Mouse (Mus musculus): ENCODE results near the gene Mob3c. TPM values are rescaled to one million over a fixed set of nuclear protein-coding genes. Genes with fewer than 3 reads are reported as not detected.

Gene Mob3c
- polyA plus RNA-seq, 1 experiment from 2014 or later = 12.1 TPM

GRCm38 (mm10) chr4:115869512-115870210, 41.8 kb downstream of the Mob3c start:
- Histone ChIP-seq H3K4me1 (ENCODE audit: control insufficient read depth, insufficient read depth, low read length) (0 out of 2 replicates have a peak, but pooled peaks cover 3% of the 10 kb centered on the region), H3K9me3 (ENCODE audit: control insufficient read depth, low read depth, low read length) (no peaks in the 10 kb centered on the region), H3K9ac (replicated peaks; ENCODE audit: low read depth, low read length) (no peak overlapping the region), H3K36me3 (ENCODE audit: control insufficient read depth, insufficient read depth, low read length) (no peaks in the 10 kb centered on the region; the same call in 1 of the 2 replicates), H3K4me3 (ENCODE audit: low read depth, low read length) (no peak overlapping the region), H3K27me3 (ENCODE audit: control insufficient read depth, insufficient read depth, low read length) (no peaks in the 10 kb centered on the region), H3K4me2 (replicated peaks; ENCODE audit: low read depth, low read length) (no peak overlapping the region), H3K27ac (ENCODE audit: low read length) (no peak overlapping the region)
- WGBS = 45% methylated on average over 16 of the region's 16 CpGs
- no peak for ATAC-seq (ENCODE audit: insufficient number of reproducible peaks, insufficient read depth, low FRiP score, low read depth)

- H3K27me3 ChIP-seq (ENCODE audit: control insufficient read depth, insufficient read depth, low read length) = no peaks in the 10 kb centered on the region
- 92% methylated on average over 3 of the region's 3 CpGs for WGBS
- H3K9ac ChIP-seq (replicated peaks; ENCODE audit: low read depth, low read length) = no peak overlapping the region
- no peaks in the 10 kb centered on the region; the same call in 1 of the 2 replicates for H3K36me3 ChIP-seq (ENCODE audit: control insufficient read depth, insufficient read depth, low read length)
- no peaks in the 10 kb centered on the region for H3K4me1 ChIP-seq (ENCODE audit: control insufficient read depth, insufficient read depth, low read length)
- H3K4me2 ChIP-seq (replicated peaks; ENCODE audit: low read depth, low read length) = no peak overlapping the region
- H3K27ac ChIP-seq (ENCODE audit: low read length) = no peak overlapping the region
- no peaks in the 10 kb centered on the region for H3K9me3 ChIP-seq (ENCODE audit: control insufficient read depth, low read depth, low read length)
- ATAC-seq (ENCODE audit: insufficient number of reproducible peaks, insufficient read depth, low FRiP score, low read depth) = no peak
- H3K4me3 ChIP-seq (ENCODE audit: low read depth, low read length) = no peak overlapping the region
Measured at GRCm38 (mm10) chr4:115873231-115873630, 45.3 kb downstream of the Mob3c start.

DNA sequence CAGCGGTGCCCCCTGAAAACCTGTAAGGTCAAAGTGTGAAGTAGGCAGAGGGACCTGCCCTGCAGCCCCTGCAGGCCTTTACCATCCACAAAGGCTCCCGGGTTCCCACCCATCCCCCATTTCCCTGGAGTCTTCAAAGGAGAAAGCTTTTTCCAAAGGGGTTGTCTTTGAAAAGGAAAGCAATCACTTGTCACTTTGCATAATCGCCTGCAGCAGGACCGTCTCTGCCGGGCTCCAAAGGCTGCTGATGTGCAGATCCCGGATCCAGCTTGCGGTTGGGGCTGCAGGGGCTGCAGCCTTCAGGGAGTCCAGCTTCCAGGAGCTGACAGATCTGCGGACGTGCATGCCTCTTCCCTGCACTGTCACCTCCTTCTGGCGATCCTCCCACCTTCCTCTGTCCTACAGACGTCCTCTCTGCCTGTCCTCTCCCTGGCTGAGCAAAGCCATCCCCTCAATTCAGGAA, 50.4 kb downstream of the Mob3c start:
- Histone ChIP-seq H3K9ac (replicated peaks; ENCODE audit: low read depth, low read length) (no peak overlapping the region), H3K4me2 (replicated peaks; ENCODE audit: low read depth, low read length) (no peak overlapping the region), H3K36me3 (ENCODE audit: control insufficient read depth, insufficient read depth, low read length) (no peaks in the 10 kb centered on the region; the same call in 1 of the 2 replicates), H3K27ac (ENCODE audit: low read length) (no peak overlapping the region), H3K4me1 (ENCODE audit: control insufficient read depth, insufficient read depth, low read length) (no peaks in the 10 kb centered on the region), H3K9me3 (ENCODE audit: control insufficient read depth, low read depth, low read length) (no peaks in the 10 kb centered on the region), H3K4me3 (ENCODE audit: low read depth, low read length) (no peak overlapping the region), H3K27me3 (ENCODE audit: control insufficient read depth, insufficient read depth, low read length) (no peaks in the 10 kb centered on the region)
- 10% methylated on average over 11 of the region's 11 CpGs for WGBS
- ATAC-seq (ENCODE audit: insufficient number of reproducible peaks, insufficient read depth, low FRiP score, low read depth) = no peak

- Histone ChIP-seq H3K4me2 (replicated peaks; ENCODE audit: low read depth, low read length) (no peak overlapping the region), H3K4me3 (ENCODE audit: low read depth, low read length) (no peak overlapping the region), H3K4me1 (ENCODE audit: control insufficient read depth, insufficient read depth, low read length) (no peaks in the 10 kb centered on the region), H3K9ac (replicated peaks; ENCODE audit: low read depth, low read length) (no peak overlapping the region), H3K36me3 (ENCODE audit: control insufficient read depth, insufficient read depth, low read length) (no peaks in the 10 kb centered on the region), H3K9me3 (ENCODE audit: control insufficient read depth, low read depth, low read length) (no peaks in the 10 kb centered on the region), H3K27me3 (ENCODE audit: control insufficient read depth, insufficient read depth, low read length) (no peaks in the 10 kb centered on the region), H3K27ac (ENCODE audit: low read length) (no peak overlapping the region)
- WGBS = 41% methylated on average over 9 of the region's 9 CpGs
- ATAC-seq (ENCODE audit: insufficient number of reproducible peaks, insufficient read depth, low FRiP score, low read depth) = no peak
Measured at GRCm38 (mm10) chr4:115878828-115879227, 50.9 kb downstream of the Mob3c start.

- no peak overlapping the region for H3K9ac ChIP-seq (replicated peaks; ENCODE audit: low read depth, low read length)
- H3K4me2 ChIP-seq (replicated peaks; ENCODE audit: low read depth, low read length) = no peak overlapping the region
- no peaks in the 10 kb centered on the region for H3K4me1 ChIP-seq (ENCODE audit: control insufficient read depth, insufficient read depth, low read length)
- ATAC-seq (ENCODE audit: insufficient number of reproducible peaks, insufficient read depth, low FRiP score, low read depth) = no peak
- H3K36me3 ChIP-seq (ENCODE audit: control insufficient read depth, insufficient read depth, low read length) = no peaks in the 10 kb centered on the region
- no peak overlapping the region for H3K4me3 ChIP-seq (ENCODE audit: low read depth, low read length)
- WGBS = 0% methylated on average over 1 of the region's 1 CpGs
- no peaks in the 10 kb centered on the region for H3K9me3 ChIP-seq (ENCODE audit: control insufficient read depth, low read depth, low read length)
- no peaks in the 10 kb centered on the region for H3K27me3 ChIP-seq (ENCODE audit: control insufficient read depth, insufficient read depth, low read length)
- H3K27ac ChIP-seq (ENCODE audit: low read length) = no peak overlapping the region
Measured at GRCm38 (mm10) chr4:115881183-115881582, 53.3 kb downstream of the Mob3c start.

- Histone ChIP-seq H3K36me3 (ENCODE audit: control insufficient read depth, insufficient read depth, low read length) (no peaks in the 10 kb centered on the region), H3K4me1 (ENCODE audit: control insufficient read depth, insufficient read depth, low read length) (no peaks in the 10 kb centered on the region), H3K27ac (ENCODE audit: low read length) (no peak overlapping the region), H3K9me3 (ENCODE audit: control insufficient read depth, low read depth, low read length) (no peaks in the 10 kb centered on the region), H3K4me2 (replicated peaks; ENCODE audit: low read depth, low read length) (no peak overlapping the region), H3K27me3 (ENCODE audit: control insufficient read depth, insufficient read depth, low read length) (no peaks in the 10 kb centered on the region), H3K4me3 (ENCODE audit: low read depth, low read length) (no peak overlapping the region), H3K9ac (replicated peaks; ENCODE audit: low read depth, low read length) (no peak overlapping the region)
- 55% methylated on average over 4 of the region's 4 CpGs for WGBS
- ATAC-seq (ENCODE audit: insufficient number of reproducible peaks, insufficient read depth, low FRiP score, low read depth) = no peak
Measured at GRCm38 (mm10) chr4:115882195-115882594, 54.3 kb downstream of the Mob3c start.

- Histone ChIP-seq H3K9ac (replicated peaks; ENCODE audit: low read depth, low read length) (no peak within 1 kb of the TSS), H3K9me3 (ENCODE audit: control insufficient read depth, low read depth, low read length) (no peaks in the 10 kb centered on the region), H3K27me3 (ENCODE audit: control insufficient read depth, insufficient read depth, low read length) (no peaks in the 10 kb centered on the region), H3K36me3 (ENCODE audit: control insufficient read depth, insufficient read depth, low read length) (no peaks in the 10 kb centered on the region), H3K27ac (ENCODE audit: low read length) (no peak within 1 kb of the TSS), H3K4me1 (ENCODE audit: control insufficient read depth, insufficient read depth, low read length) (no peaks in the 10 kb centered on the region), H3K4me2 (replicated peaks; ENCODE audit: low read depth, low read length) (no peak within 1 kb of the TSS), H3K4me3 (ENCODE audit: low read depth, low read length) (no peak within 1 kb of the TSS)
- WGBS = 71% methylated on average over 6 of the region's 6 CpGs
- no peak for ATAC-seq (ENCODE audit: insufficient number of reproducible peaks, insufficient read depth, low FRiP score, low read depth)
Measured at GRCm38 (mm10) chr4:115884022-115884421, 56.1 kb downstream of the Mob3c start, which contains the start of gene Kncn. Gene Kncn (plus strand): TSS chr4:115884400.

Measured in stomach, embryonic 14.5 days (tissue).